Mouse (Mus musculus): Measurements from ENCODE around the gene Hist1h2bq.
"Not testable (repeated sequence)": the region's sequence is repeated elsewhere in the genome, so short reads cannot be mapped to it uniquely, and the experiment has no call there.

Gene Hist1h2bq

GRCm38 (mm10) chr13:21810073-21810472 is at the start of gene Hist1h2bq, which contains the start of gene Hist1h2ao:
Hist1h2bq (minus strand) TSS chr13:21810197.
Hist1h2ao (plus strand) TSS chr13:21810465.
- not testable (repeated sequence) for DNase-seq (ENCODE audit: low spot score)

DNA sequence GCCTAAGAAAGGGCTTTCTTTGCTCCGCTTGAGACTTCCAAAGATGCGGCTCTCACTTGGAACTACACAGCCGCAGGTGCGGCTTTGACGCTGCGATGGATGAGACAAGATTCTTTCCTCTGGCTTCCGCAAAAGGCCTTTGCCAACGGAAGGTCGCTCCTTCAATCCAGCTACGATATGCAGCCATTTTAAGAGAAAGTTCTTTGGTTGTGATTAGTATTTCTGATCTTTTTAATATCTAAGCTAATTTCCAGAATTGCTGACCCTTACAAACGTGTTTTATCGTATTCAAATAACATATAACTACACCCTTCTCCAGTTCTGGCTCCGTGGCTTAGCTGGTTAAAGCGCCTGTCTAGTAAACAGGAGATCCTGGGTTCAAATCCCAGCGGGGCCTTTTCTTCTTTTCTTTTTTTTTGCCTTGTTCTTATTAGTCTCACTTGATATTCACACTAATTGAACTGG is 45.7 kb upstream of the Hist1h2bq start:
- peak; percentile 26 for DNase-seq (ENCODE audit: low spot score)

DNA sequence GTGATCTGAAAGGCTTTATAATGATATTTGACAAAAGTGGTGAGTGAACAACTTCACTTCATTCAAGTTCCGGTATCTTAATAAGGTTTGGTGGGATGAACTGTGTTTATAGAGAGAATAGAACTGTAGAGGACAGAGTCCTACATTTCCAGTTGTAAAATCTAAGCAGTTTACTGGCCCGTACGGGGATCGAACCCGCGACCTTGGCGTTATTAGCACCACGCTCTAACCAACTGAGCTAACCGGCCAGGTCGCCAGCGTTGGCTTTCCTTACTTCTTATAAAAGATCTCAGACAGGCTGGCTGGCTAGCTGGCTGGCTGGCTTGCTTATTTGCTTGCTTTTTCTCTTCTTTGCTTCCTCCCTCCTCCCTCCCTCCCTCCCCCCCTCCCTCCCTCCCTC is 45.1 kb upstream of the Hist1h2bq start:
- DNase-seq (ENCODE audit: low spot score) = peak; percentile 67

DNA sequence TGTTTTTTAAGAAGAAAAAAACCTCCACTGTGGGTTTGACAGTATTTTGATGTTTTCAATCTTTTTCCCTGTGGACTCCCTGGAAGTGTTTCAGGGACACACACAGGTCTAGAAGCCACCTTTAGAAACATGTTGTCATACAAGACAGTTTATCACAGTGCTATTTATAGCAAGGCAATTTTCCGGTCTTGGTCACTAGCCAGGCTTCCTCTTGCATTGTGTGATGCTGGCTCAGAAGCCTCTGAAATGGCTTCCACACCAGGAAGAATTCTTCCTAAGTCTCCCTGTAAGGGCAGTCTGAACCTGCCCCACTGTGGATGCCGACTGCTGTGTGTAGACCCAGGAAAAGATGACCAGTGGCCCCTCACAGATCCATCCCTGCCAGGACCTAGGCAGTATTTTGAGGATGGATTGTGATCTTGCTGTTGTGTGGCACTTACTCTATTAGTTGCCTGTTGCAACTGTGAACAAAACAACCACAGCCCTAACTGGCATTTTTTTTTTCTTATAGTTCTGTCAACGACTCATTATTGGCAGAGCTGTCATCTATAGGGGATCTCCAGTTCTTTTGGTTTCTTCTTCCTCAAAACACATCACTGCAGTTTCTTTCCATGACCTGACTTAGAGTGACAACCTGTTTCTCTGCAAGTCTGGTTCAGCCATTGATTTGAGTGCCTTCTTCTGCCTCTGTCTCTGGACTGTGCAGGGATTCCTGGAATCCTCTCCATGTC is 42.4 kb upstream of the Hist1h2bq start:
- no peak for DNase-seq (ENCODE audit: low spot score)

DNA sequence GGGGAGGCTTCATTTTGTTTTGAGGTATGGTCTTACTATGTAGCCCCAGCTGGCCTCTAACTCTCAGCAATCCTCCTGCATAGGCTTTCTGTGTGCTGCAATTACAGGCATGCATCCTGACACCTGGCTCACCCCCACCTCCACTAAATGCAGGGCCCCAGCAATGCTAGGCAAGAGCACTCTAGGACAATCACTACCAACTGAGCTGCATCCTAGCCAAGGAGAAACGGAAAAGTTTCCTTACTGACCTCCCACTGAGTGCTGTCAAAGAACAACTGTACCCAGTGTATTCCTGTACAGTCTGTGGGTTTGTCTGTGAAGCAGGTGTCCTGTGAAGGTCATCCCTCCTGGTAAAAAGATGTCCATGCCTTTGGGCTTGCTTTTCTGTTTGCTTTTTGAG is 40.7 kb upstream of the Hist1h2bq start:
- DNase-seq (ENCODE audit: low spot score) = not testable (repeated sequence)

DNA sequence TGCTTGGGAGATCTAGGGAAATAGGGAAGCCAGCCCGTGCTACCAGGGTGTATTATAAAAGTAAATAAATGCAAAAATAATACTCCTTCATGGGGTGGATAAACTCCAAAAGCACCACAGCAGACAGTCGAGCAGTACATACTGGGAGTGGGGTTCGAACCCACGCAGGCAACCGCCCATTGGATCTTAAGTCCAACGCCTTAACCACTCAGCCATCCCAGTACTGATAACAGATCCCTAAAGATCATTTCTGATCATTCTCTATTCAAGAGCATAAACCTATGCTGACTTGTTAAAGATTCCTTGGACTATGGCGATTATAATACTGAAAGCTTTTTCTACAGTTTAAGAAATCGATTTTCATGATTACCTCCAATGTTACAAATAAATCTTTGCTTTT is 37.9 kb upstream of the Hist1h2bq start:
- DNase-seq (ENCODE audit: low spot score) = no peak

- not testable (repeated sequence) for DNase-seq (ENCODE audit: low spot score)
Measured at GRCm38 (mm10) chr13:21846356-21846755, 36.4 kb upstream of the Hist1h2bq start.

DNA sequence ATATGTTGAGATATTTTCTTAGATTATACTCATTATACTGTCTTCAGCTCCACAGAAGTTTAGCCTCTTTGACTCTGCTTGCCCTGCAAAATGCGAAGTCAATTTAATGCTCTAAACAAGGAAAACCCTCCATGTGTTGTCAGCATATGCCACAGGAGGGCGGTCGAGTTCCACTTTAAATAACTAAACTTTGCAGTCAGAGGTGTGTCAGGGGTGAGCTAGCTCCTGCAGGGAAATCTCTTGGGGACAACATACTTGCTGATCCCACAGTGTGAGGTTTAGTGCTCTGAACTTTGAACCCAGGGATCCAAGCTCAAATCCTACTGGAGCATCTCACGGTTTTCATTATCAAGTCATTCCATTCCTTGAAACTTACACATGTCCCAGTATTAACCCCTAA is 30.5 kb upstream of the Hist1h2bq start:
- DNase-seq (ENCODE audit: low spot score) = not testable (repeated sequence)

GRCm38 (mm10) chr13:21833461-21833860 is 23.5 kb upstream of the Hist1h2bq start, which contains the start of the genes Hist1h2ap and Hist1h2br:
Hist1h2ap (minus strand) TSS chr13:21833507.
Hist1h2br (plus strand) TSS chr13:21833743.
- DNase-seq (ENCODE audit: low spot score) = not testable (repeated sequence)

GRCm38 (mm10) chr13:21831418-21832394 is 21.7 kb upstream of the Hist1h2bq start, which contains the start of gene Hist1h4n:
Hist1h4n (minus strand) TSS chr13:21832196.
- DNase-seq (ENCODE audit: low spot score) = peak; percentile 35

DNA sequence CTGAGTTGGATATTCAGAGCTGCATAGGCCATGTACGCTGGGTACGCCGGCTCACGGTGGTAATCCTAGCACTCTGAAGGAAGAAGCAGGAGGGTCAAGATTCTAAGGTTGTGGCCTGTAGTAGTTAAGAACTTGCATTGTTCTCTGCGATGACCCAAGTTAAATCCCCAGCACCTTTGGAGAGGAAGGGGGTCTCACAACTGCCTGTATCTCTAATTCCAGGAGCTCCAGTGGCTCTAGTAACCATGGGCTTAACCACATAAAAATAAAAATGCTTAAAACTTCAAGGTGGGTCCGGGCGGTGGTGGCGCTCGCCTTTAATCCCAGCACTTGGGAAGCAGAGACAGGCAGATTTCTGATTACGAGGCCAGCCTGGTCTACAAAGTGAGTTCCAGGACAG is 20.3 kb upstream of the Hist1h2bq start:
- DNase-seq (ENCODE audit: low spot score) = no peak

DNA sequence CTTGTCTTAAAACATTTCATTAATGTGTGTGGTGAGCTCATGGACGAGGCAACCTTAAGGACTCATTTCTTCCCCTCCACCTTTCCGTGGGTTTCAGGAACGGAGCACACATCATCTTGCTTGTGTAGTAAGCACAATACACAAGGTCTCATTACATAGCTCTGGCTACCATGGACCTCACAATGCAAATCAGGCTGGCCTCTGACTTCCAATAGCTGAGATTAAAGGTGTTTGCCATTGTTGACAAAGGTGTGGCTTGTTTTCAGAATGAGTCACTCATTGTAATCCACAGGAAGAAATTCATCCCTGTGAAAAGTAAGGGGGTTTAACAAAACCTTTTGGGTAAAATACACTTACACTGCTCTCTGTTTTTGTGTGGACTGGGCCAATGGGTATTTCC is 18.5 kb upstream of the Hist1h2bq start:
- no peak for DNase-seq (ENCODE audit: low spot score)

- not testable (repeated sequence) for DNase-seq (ENCODE audit: low spot score)
Measured at GRCm38 (mm10) chr13:21820082-21820890, 10.3 kb upstream of the Hist1h2bq start.

DNA sequence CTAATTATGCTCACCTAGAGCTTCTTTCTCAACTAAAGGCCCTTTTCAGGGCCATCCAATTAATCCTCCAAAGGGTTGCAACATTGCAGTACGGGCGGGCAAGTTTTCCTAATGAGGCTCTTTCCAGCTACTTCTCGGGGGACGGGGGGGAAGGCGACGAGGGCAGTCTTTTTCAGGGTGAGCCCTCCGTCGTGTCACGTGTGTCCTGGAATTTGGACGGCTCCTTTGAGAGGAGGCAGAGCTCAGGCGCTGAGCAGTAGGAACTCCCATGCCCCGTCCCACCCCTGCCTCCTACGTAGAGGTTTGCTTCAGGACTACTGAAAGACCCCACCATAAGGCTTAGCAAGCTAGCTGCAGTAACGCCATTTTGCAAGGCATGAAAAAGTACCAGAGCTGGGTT is 2.1 kb upstream of the Hist1h2bq start:
- DNase-seq (ENCODE audit: low spot score) = not testable (repeated sequence)

DNA sequence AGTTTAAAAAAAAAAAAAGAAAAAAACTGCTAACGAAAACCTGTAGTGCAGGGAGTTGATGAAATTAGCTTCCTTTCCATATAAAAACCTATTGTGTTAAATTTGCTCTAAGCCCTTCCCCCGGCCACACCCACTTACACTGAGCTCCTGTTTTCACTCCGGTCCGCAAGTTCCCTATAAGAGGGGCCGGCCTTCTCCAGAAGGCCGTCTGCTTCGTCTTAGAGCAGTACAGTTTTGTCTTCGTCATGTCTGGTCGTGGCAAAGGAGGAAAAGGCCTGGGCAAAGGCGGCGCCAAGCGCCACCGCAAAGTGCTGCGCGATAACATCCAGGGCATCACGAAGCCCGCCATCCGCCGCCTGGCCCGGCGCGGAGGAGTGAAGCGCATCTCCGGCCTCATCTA is 1.5 kb upstream of the Hist1h2bq start, which contains the start of gene Hist1h4m:
TSS of gene Hist1h4m (plus strand) at position 208 of the 400 bp plus-strand sequence.
- DNase-seq (ENCODE audit: low spot score) = peak; percentile 54

GRCm38 (mm10) chr13:21811074-21811473 is 1.1 kb upstream of the Hist1h2bq start:
- not testable (repeated sequence) for DNase-seq (ENCODE audit: low spot score)

- DNase-seq (ENCODE audit: low spot score) = not testable (repeated sequence)
Measured at GRCm38 (mm10) chr13:21803058-21803457, 6.9 kb downstream of the Hist1h2bq start.

GRCm38 (mm10) chr13:21797163-21797562 is 12.8 kb downstream of the Hist1h2bq start:
- DNase-seq (ENCODE audit: low spot score) = not testable (repeated sequence)

DNA sequence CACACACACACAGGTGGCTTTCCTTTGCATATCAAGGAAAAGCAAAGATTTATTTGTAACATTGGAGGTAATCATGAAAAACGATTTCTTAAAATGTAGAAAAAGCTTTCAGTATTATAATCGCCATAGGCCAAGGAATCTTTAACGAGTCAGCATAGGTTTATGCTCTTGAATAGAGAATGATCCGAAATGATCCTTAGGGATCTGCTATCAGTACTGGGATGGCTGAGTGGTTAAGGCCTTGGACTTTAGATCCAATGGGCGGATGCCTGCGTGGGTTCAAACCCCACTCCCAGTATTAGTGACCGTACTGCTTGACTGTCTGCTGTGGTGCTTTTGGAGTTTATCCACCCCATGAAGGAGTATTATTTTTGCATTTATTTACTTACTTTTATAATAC is 14.4 kb downstream of the Hist1h2bq start:
- no peak for DNase-seq (ENCODE audit: low spot score)

GRCm38 (mm10) chr13:21790601-21791283 is 19.3 kb downstream of the Hist1h2bq start:
- DNase-seq (ENCODE audit: low spot score) = no peak

DNA sequence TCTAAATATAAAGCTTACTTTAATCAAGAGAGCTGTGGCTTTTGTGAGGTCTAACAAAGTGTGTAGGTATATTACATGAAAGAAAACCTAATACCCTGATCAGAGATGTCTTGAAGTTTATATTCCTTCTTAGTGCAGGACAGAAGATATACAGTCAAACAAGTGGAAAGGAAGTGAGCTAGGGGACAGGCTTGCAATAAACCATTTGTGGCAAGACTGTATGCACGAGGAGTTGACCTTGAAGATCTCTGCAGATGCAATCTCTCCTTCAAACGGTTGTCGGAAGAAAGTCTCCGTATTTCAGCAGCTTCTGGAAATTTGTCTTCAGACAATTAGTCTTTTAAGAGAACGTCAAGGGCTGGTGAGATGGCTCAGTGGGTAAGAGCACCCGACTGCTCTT is 20.1 kb downstream of the Hist1h2bq start:
- no peak for DNase-seq (ENCODE audit: low spot score)
